Mouse (Mus musculus): ENCODE results near the gene Sh3bp4. TPM values are rescaled to one million over a fixed set of nuclear protein-coding genes. Genes with fewer than 3 reads are reported as not detected.

Gene Sh3bp4
- total RNA-seq, 2 experiments from 2014 or later = not detected

DNA sequence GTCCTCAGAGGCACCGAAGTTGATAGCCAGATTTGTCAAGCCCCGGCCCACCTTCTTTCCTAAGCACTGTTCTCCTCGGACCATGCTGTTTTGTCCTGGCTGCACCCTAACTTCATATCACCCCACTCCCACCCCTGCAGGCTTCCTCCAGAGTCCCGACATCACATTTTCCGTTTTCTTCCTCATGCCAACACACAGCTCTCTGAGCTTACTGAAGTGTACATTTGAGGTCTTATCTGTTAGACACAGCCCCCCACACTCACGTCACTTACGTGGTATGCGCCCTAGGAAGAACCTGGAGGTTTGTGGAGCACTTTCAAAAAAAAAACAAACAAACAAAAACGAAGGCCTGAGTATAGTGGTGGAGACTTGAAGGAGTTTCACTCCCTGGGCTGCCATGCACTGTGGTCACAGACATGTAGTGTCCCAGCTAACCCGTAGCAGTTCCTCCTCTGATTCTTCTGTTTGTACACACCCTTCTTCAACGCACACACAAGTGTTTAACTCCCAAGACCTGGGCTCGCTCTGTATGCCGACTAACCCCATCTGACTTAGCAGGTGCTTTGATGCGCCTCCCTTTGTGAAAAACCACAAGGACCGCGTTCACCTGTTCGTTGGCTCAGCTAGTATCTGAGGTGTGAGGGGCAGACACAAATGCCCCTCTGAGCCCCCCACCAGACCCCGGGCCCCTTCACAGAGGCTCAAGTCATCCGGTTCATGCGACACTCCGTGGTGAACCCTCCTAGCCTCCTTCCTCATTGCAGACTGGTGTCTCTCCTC, 19.8 kb downstream of the Sh3bp4 start:
- no peak for ATAC-seq (replicated peaks; ENCODE audit: low FRiP score, poor library complexity, severe bottlenecking)

DNA sequence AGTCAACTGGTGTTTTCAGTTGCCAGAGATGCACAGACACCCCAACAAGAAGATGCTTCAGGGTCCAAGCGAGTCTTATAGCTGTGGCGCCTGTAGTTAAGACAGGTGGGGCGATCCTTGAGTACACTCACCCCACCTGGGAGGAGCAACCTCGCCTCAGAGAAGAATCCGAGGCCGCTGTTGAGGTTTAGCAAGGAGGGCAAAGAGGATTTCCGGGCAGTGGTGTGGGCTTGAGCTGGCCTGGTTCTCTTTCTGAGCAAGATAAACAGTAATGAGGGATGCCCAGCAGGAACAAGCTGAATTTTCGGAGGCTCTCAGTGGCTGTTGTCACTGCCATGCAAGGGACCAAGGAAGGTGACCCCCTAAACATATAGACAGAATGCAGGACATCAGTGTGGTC, 20.5 kb downstream of the Sh3bp4 start:
- ATAC-seq (replicated peaks; ENCODE audit: low FRiP score, poor library complexity, severe bottlenecking) = no peak

DNA sequence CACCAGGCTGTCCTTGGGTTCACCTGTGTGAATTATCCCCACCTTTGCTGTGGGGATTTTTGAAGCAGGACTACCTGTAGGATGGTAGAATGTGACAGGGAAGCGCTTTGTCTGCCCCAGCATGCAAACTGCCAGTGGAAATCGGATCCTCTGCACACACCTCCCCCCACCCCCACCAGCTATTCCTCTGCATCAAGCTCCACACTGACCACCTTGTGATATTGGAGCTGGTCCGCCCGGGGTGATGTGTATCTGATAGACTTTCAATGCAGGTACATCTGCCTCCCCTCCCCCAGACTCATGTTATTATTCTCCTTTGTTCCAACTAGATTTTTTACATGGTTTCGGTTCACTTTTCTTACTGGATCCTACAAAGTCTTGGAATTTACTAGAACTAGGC, 21.8 kb downstream of the Sh3bp4 start:
- no peak for ATAC-seq (replicated peaks; ENCODE audit: low FRiP score, poor library complexity, severe bottlenecking)

DNA sequence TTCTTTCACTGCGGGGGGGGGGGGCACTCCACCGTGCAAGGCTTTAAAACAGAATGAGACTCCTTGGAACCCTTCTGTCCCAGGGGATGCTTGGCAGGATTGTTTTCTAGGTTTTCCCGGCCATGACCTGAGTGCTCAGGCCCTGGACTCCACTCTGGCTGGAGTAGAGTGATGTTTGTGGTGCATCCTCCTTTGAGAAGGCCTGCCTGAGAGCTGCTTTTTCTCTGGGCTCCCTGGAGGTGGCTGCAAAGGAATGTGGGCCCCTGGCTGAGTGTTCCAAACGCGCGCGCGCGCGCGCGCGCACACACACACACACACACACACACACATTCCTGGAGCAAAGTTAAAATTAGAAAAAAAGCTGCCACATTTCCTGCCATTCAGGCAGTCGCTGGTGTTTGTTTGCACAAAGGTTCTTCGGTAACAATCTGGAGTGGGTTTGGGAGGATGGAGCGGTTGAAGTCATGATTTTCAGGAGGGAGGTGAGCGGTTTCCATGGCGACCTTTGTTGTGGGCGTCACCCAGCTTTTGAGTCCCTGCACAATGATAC, 22.3 kb downstream of the Sh3bp4 start:
- no peak for ATAC-seq (replicated peaks; ENCODE audit: low FRiP score, poor library complexity, severe bottlenecking)

DNA sequence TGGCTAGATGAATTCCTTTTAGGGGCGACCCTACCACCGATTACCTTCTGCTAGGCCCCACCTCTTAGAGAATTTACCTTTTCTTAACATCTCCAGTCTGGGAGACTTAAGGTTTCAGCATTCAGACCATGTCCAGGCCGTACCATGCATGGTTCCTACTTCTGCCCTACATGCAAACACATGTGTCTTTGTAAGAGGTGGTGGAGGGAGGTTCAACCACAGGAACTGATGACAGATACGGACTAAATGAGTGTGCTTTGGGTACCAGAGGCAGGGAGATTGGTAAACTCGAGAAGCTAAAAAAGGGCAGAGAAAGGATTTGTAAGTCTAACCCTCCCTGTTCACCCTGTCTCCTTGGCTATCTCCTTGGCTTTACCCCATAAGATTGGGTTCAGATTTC, 23.5 kb downstream of the Sh3bp4 start:
- no peak for ATAC-seq (replicated peaks; ENCODE audit: low FRiP score, poor library complexity, severe bottlenecking)

DNA sequence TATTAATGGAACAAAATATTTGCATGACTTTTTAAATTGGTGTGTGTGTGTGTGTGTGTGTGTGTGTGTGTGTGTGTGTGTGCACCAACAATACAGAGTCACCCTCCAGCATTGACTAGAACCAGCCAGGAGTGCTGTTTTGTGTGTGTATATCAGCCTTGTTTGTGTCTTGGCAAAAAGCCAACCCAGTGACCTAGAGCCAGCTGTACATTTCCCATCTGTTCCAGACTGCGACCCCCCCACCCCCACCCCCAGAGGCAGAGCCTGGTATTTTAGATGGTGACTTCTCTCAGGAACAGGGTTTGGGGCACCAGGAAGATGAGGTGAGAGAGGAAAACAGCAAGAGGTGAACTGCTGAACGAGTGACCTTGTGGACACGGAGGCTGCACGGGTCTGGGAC, 24.2 kb downstream of the Sh3bp4 start:
- no peak for ATAC-seq (replicated peaks; ENCODE audit: low FRiP score, poor library complexity, severe bottlenecking)

DNA sequence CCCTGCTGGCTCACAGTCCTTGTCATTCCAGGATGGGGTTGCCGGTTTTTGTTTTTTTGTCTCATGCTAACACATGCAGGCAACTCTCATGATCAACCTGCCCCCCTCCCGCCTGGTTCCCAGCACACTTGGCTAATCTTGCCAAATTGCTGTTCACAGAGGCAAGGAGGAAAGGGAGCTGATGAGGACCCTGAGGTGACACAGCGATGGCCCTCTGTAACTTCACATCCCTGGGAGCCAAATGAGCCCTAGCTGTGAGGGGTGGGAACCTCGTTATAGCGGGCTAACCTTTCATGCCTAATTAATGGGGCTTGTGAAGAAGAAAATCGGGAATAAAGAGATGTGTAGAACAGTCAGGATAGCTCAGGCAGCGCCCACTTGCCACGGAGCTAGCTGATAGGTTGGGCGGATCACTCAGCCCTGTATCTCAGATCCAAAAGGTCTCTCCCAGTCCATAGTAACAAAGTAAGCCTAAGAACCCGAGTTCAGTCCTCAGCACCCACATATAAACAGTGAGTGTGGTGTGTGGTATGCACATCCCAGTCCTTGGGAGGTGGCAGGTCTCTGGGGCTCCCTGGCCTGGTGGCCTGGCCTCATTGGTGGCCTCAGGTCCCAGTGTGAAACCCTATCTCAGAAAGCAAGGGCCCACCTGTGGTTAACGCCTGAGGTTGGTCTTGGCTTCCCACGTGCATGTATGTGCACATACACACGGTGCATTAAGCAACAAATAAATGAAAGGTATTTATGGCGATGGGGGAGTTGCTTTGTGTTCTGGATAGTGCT, 25.6 kb downstream of the Sh3bp4 start:
- no peak for ATAC-seq (replicated peaks; ENCODE audit: low FRiP score, poor library complexity, severe bottlenecking)

DNA sequence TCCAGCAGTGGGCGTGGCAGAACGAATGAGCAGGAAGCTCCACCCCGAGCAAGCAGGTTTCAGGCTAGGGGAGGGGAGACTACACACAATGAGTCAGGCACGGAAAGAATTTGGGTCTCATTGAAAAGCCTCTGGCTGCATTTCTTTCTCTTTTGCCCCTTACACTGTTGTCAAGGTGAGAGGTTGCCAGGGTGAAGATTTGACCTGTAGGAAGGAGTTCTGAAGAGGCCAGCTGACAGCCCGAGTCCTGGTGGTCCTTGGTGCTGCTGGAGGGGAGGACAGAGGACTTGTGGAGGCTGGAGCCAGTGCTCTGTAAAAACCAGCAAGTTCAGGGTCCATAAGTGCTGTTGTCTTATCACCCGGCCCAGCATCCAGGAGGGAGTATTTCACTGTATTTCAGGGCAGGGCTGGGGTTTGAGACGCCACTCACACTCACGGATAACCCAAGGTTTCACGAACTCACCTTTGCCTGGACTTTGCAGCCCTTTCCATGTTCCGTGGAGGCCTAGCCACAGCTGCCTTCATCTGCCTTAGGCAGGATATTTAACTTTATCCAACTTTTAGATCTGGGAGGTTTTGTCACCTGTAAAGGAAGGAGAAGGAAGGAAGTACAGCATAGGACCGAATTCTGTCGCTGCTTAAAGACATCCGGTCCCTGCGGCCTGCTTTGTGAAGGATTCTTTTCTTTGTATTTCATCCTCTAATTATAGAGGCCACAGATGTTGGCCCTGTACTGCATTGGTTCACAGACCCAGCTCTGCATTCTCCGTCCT, 32.2 kb downstream of the Sh3bp4 start:
- no peak for ATAC-seq (replicated peaks; ENCODE audit: low FRiP score, poor library complexity, severe bottlenecking)

DNA sequence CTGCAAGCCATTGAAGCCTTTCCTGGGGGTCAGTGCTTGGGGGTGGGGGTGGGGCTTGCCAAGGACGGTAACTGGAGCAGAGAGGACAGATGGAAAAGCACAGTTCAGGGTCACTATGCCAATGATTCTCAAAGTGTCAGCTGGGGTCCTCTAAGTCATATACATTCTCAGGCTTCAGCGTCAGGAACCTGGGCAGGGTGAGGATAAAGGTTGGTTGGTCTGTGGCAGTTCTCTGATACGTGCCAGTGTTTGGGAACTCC, 32.7 kb downstream of the Sh3bp4 start:
- ATAC-seq (replicated peaks; ENCODE audit: low FRiP score, poor library complexity, severe bottlenecking) = no peak

DNA sequence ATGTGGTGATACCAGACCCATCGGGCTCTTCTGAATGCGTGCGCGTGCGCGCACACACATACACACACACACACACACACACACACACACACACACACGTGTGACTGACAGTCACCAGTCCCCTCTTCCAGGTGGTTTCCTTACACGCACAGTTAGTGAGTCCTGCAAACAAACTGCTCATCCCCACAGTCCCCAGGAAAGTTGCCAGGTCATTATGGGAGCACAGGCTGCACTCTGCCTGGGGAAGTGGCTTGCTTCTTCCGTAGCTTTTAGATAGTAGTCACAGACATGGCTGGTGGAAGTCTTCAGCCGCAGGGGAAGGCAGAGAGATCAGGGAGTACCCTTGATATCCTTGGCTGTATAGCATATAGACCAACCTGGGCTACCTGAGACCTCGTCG, 33.3 kb downstream of the Sh3bp4 start:
- ATAC-seq (replicated peaks; ENCODE audit: low FRiP score, poor library complexity, severe bottlenecking) = no peak

DNA sequence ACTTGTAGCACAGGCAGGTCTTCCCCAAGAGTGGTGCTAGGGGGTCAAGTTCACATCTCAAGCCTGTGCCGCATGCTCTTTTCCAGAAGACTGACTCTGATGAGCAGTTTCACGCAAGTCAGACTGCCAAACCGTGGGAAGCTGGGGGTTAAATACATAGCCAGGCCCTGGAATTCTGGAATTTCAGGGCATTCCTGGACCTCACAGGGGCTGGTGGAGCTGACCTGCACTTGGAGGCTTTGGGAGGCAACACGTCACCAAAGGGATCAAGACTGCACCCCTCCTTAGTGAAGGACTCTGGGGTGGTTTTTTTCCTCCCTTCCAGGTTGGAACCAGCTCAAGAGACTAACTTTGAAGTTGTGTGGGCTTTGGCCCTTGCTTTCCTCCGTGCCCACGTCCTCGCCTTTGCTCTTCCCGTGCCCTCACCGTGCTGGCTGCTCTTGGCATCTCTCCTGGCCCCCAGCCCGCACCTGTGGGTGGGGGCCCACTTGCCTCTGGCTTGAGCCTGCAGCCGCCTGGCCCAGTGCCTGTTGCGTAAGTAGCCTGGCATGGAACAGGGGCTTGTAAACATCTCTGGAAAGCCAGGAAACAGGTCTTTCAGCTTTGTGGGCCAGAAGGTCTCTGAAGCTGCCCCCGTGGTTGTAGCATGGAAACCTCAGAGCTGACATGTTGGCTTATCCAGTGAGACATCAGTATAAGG, 34.0 kb downstream of the Sh3bp4 start:
- no peak for ATAC-seq (replicated peaks; ENCODE audit: low FRiP score, poor library complexity, severe bottlenecking)

DNA sequence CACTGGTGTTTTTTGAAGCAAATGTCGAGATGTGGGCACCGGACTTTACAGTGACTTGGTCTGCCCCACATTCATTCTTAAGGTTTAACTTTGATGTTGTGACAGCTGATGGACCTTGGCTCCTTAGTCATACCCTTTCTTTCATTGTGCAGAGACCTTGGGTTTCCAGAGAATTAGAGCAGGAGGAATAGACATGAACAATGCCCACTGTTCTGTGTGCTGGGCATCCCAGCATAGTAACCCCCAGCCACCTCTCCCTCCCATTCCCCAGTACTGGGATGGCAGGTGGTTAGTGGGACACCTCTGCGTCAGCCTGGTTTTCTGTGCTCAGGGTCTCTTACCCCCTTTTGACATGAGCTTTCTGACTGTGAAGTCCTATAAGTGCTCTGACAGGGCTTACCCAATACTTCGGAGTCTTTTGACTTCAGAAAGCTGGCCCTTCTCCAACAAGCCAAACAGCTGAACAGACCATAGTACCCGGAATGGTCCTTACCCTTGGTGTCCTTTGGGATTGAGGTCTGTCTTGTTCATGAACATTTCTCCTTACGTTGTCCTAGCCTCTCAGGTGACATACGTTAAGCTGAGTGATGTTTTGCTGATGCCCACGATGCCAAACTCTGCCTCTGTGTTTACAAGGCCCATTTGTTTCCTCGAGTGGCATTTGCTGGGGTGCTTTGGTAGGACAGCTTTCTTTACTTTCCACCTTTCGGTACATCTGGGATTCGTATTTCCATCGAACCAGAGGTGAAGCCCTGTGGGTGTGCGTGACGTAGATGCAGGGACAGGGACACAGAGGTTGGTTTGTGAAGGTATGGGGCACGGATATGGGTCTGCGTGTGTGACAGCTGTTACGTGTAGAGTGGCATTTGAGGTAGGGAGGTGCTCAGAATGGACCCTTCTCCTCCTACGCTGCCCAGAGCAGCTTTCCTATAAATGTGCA, 35.9 kb downstream of the Sh3bp4 start:
- ATAC-seq (replicated peaks; ENCODE audit: low FRiP score, poor library complexity, severe bottlenecking) = no peak

DNA sequence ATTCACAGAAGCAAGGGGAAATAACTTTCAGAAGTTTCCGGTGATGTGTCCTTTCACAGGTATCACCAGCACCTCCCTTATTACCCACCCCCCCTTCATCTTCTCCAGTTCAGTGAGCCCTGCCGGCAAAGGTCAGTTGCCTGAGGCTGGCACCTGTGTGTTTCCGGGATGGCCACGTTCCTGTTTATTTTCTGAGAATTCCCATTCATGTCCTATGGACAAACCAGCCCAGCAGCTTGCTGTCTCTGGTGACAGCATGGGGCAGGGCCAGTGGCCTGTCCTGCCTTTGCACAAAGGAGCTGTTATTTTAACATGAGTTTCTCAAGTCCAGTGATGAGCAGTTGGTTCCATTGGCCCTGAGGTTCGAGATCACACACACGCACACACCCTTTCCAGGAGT, 37.3 kb downstream of the Sh3bp4 start:
- ATAC-seq (replicated peaks; ENCODE audit: low FRiP score, poor library complexity, severe bottlenecking) = no peak

DNA sequence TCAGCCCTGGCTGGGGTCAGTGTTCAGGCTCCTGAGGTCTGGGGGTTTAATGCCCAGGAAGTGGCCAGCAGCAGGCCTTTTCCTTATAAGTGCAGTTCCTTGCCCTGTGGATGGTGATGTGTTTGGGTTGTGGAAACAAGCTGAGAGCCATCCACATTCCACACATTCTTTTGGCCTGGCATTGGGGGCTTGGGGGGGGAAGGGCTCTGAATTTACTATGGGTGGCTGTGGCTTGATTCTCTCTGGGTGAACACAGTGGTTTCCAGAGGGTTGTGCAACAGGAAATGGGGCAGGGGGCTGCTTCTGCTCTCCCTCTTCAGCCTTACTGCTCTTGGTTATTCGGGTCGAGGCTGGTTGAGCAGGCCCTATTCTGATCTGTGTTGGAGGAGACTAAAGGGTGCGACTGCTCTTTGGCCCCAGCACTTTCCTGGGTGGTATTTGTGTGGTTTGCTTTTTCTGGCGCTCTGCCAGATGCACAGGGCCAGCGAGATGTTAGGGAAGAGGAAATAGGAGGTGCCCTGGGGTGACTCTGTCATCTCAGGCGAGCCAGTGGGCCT, 38.2 kb downstream of the Sh3bp4 start:
- ATAC-seq (replicated peaks; ENCODE audit: low FRiP score, poor library complexity, severe bottlenecking) = no peak

DNA sequence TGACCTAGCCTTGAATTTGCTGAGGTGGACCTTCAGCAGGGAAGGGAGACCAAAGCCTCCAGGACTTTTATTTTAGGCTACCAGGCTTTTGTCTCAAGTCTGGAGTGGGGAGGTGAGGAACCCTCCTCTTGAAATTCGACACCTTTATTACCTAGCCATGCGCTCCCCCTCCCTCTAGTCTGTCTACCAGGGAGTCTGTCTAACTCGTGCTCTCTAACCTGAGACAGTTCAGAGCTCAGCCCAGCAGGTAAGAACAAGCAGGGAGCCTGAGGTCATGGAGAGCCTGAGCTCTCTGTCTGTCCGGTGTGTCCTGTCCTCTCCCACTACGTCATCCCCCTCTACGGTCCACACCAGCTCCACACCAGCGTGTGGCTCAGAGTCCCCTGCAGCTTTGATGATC, 39.6 kb downstream of the Sh3bp4 start:
- ATAC-seq (replicated peaks; ENCODE audit: low FRiP score, poor library complexity, severe bottlenecking) = no peak

DNA sequence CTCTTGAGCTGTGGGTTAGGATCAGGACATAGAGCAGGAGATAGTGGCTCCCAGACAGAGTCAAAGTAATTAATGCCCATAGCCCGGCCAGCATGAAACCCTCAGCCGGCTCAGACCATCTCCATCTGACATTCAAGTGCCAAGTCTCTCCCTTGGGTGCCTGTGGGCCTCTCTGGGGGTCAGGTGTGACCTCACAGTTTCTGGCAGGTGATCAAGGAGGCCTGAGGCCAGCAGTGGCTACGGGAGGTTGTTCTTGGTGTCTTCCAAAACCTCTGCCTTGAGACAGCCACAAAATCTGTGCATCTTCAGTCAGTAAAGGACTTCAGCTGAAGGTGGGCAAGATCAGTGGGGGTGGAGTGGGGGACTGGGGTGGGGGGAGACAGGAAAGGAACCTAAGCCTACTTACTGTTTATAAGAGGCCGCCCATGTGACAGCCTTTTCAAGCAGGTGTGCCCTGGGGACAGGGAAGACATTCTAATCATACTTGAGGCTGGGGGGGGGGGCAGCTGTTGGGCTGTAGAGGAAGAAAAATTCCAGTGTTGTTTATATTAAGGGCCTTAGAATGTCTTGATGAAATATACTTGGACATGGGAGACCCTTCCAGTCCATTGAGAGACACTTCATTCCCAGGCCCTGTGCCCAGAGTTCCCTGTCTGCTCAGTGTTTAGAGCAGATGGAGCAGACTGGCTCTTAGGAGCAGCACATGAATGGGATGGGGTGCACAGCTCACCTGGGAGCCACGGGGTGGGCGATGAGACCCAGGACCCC, 40.7 kb downstream of the Sh3bp4 start:
- ATAC-seq (replicated peaks; ENCODE audit: low FRiP score, poor library complexity, severe bottlenecking) = no peak

DNA sequence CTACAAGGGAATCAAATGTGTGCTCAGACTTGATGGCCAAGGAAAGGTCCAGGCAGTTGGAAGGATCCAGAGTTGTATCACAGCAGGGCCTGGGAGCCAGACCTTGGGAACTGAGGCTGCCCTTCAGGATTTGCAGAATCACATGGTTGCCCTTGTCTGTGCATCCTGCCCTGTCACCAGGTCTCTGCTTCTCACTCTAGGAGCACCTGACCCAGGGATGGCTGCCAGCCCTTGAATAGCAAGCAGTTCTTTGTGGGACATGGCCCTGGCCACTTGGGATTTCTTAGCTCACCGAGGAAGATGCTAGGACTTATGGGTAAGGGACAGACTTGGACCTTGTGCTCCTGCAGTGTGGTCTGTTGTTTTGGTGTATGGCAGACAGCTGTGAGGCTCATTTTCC, 42.3 kb downstream of the Sh3bp4 start:
- no peak for ATAC-seq (replicated peaks; ENCODE audit: low FRiP score, poor library complexity, severe bottlenecking)

DNA sequence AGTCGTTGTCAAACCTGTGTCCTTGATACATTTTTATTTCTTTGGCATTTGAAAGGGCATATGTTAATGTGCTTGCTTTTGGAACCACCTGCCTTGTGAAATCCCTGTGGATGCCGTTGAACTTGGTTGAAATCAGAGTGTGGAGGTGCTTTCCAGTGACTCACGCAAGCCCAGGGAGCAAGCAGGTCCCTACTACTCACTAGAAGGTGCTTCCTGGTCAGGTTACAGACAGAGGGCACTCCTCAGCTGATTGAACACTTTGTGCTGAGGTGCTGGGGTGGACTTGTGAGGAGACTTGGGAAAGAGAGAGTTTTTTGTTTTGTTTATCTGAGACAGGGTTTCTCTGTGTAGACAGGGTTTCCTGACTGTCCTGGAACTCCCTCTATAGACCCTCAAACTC, 43.5 kb downstream of the Sh3bp4 start:
- no peak for ATAC-seq (replicated peaks; ENCODE audit: low FRiP score, poor library complexity, severe bottlenecking)

All from erythroid progenitor cell, adult 5-6 weeks (primary cell).